Comparison of ENCODE assay signal across 13 mouse cellular contexts in the genomic region with DNA sequence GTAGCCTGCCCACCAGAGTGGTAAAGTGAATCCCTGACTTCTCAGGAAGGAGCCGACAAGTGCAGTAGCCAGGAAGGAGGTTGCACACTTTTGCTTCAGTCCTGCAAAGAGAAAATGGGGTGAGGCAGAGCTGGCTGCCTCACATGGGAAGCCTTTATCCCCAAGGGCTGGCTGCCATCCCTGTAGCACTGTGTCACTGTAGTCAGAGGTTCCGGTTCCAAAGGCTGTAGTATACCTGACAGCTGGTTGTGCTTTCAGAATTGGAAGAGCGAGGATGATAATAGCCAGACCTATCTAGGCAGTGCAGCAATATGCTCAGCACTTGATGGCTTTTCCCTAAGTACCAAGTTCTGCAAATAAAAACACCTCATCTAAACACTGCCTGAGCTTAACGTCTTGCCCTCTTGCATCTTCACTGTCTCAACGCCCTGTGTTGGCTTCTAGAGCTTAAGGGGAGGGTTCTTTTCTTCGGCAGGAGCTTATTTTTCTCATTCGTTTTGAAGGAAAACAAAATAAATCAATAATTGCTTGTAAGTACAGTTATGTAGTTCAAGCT. TPM values are rescaled to one million over a fixed set of nuclear protein-coding genes. Genes with fewer than 3 reads are reported as not detected.
DNase-seq lines count a peak whose midpoint lies in the region; ATAC-seq and TF ChIP-seq lines count a peak whose summit lies in the region.
"Had no signal": no experiment of that assay in that cellular context is flagged by ENCODE, and none has a peak within 500 bp of the region (broad histone marks: within the 10 kb centered on the region; RNA-seq: fewer than 3 reads in every experiment).

No protein-coding gene starts in this region.

- no peak for TF ChIP-seq POLR2A in heart, adult 2 months (IDR thresholded peaks at IDR 0.05; ENCODE audit: insufficient read depth, low read depth, low read length)

- no peak overlapping the region for H3K4me3 ChIP-seq in heart, adult 2 months
- no peak overlapping the region for H3K4me3 ChIP-seq in liver, postnatal 0 days (ENCODE audit: low read depth, low read length)
- H3K4me3 ChIP-seq in liver, embryonic 11.5 days (ENCODE audit: low read depth, low read length): no peak overlapping the region
- H3K4me3 ChIP-seq in heart, embryonic 16.5 days (ENCODE audit: low read length): no peak overlapping the region
- H3K4me3 ChIP-seq in stomach, embryonic 15.5 days (replicated peaks): no peak overlapping the region
- H3K4me3 ChIP-seq: forebrain, embryonic 10.5 days; limb, embryonic 15.5 days; midbrain, embryonic 13.5 days had no signal

- TF ChIP-seq CTCF in heart, adult 2 months (IDR thresholded peaks at IDR 0.05): no peak
- TF ChIP-seq CTCF in liver, postnatal 0 days (IDR thresholded peaks at IDR 0.05; ENCODE audit: low read depth): no peak

- intact Hi-C loops in heart, adult 2 months (cut with DNase I): no loop called here

- no peak for ATAC-seq in liver, postnatal 0 days
- ATAC-seq in liver, embryonic 11.5 days (replicated peaks; ENCODE audit: low FRiP score): no peak
- no peak for ATAC-seq in heart, embryonic 16.5 days (replicated peaks; ENCODE audit: extremely low read depth, insufficient read depth, low FRiP score)
- peak; percentile 42; the same call in 1 of the 2 replicates for ATAC-seq in stomach, embryonic 15.5 days (ENCODE audit: insufficient read depth, low FRiP score, low read depth)

- no peak overlapping the region for H3K4me2 ChIP-seq in liver, postnatal 0 days (ENCODE audit: low read depth, low read length)
- no peak overlapping the region for H3K4me2 ChIP-seq in liver, embryonic 11.5 days
- H3K4me2 ChIP-seq in heart, embryonic 16.5 days (ENCODE audit: low read depth, low read length): no peak overlapping the region
- 0 out of 2 replicates have a peak overlapping the region, but pooled peaks have one; percentile 3 for H3K4me2 ChIP-seq in stomach, embryonic 15.5 days
- H3K4me2 ChIP-seq: limb, embryonic 15.5 days; midbrain, embryonic 13.5 days had no signal

- H3K27ac ChIP-seq in heart, adult 2 months: peak overlapping the region; percentile 38
- peak overlapping the region; percentile 46; the same call in 1 of the 2 replicates for H3K27ac ChIP-seq in liver, postnatal 0 days (ENCODE audit: low read depth)
- no peak overlapping the region for H3K27ac ChIP-seq in liver, embryonic 11.5 days (ENCODE audit: low read depth, low read length)
- H3K27ac ChIP-seq in heart, embryonic 16.5 days (ENCODE audit: low read length): peak overlapping the region; percentile 77
- H3K27ac ChIP-seq in stomach, embryonic 15.5 days: peak overlapping the region; percentile 77; the same call in 1 of the 2 replicates
- H3K27ac ChIP-seq: forebrain, embryonic 10.5 days; midbrain, embryonic 13.5 days had no signal

- no peak for TF ChIP-seq EP300 in heart, adult 2 months (IDR thresholded peaks at IDR 0.05; ENCODE audit: insufficient read depth, low read depth, low read length)
- TF ChIP-seq EP300 in liver, postnatal 0 days (IDR thresholded peaks at IDR 0.05; ENCODE audit: low read depth): no peak

- no peak for DNase-seq in heart, adult 2 months
- DNase-seq in heart, adult 18-20 months: no peak
- DNase-seq in liver, postnatal 0 days: no peak
- no peak for DNase-seq in liver, embryonic 11.5 days (ENCODE audit: low spot score)
- no peak for DNase-seq in right cerebral cortex, adult 18-20 months
- DNase-seq in spleen, postnatal 10 days (ENCODE audit: low spot score in 2 of 2): no peak
- DNase-seq: adrenal gland, adult 8-10 months; thymus, postnatal 4 days had no signal

- H3K27me3 ChIP-seq in heart, adult 2 months (ENCODE audit: control insufficient read depth, insufficient read depth, low read length): no peaks in the 10 kb centered on the region
- H3K27me3 ChIP-seq in liver, postnatal 0 days (ENCODE audit: insufficient read depth, low read length): no peaks in the 10 kb centered on the region
- H3K27me3 ChIP-seq in liver, embryonic 11.5 days (replicated peaks; ENCODE audit: control insufficient read depth, insufficient read depth, low read length): no peaks in the 10 kb centered on the region
- H3K27me3 ChIP-seq in heart, embryonic 16.5 days (ENCODE audit: control insufficient read depth, insufficient read depth, low read length): no peaks in the 10 kb centered on the region
- no peaks in the 10 kb centered on the region for H3K27me3 ChIP-seq in stomach, embryonic 15.5 days (replicated peaks)
- H3K27me3 ChIP-seq: limb, embryonic 15.5 days; midbrain, embryonic 13.5 days had no signal

- H3K36me3 ChIP-seq in heart, adult 2 months (ENCODE audit: control insufficient read depth, insufficient read depth, low read length): no peaks in the 10 kb centered on the region
- H3K36me3 ChIP-seq in liver, postnatal 0 days (replicated peaks; ENCODE audit: insufficient read depth, low read length): no peaks in the 10 kb centered on the region
- no peaks in the 10 kb centered on the region for H3K36me3 ChIP-seq in liver, embryonic 11.5 days (ENCODE audit: control insufficient read depth, insufficient read depth, low read length)
- no peaks in the 10 kb centered on the region for H3K36me3 ChIP-seq in heart, embryonic 16.5 days (ENCODE audit: control insufficient read depth, insufficient read depth)
- no peaks in the 10 kb centered on the region for H3K36me3 ChIP-seq in stomach, embryonic 15.5 days
- H3K36me3 ChIP-seq: forebrain, embryonic 10.5 days; limb, embryonic 15.5 days; midbrain, embryonic 13.5 days had no signal

- no peaks in the 10 kb centered on the region for H3K79me2 ChIP-seq in heart, adult 2 months (replicated peaks; ENCODE audit: control insufficient read depth, insufficient read depth, low read length)

- H3K9ac ChIP-seq in heart, adult 2 months (ENCODE audit: low read depth, low read length): no peak overlapping the region
- H3K9ac ChIP-seq in liver, postnatal 0 days (replicated peaks): no peak overlapping the region
- no peak overlapping the region for H3K9ac ChIP-seq in liver, embryonic 11.5 days (ENCODE audit: low read depth, low read length)
- no peak overlapping the region for H3K9ac ChIP-seq in heart, embryonic 16.5 days (ENCODE audit: low read length)
- no peak overlapping the region for H3K9ac ChIP-seq in stomach, embryonic 15.5 days
- H3K9ac ChIP-seq: limb, embryonic 15.5 days; midbrain, embryonic 13.5 days had no signal

- 68% methylated on average over 7 of the region's 7 CpGs for WGBS in heart, adult 2 months
- 71% methylated on average over 7 of the region's 7 CpGs for WGBS in liver, postnatal 0 days (ENCODE audit: insufficient replicate concordance)
- 78% methylated on average over 7 of the region's 7 CpGs for WGBS in liver, embryonic 11.5 days
- 57% methylated on average over 7 of the region's 7 CpGs for WGBS in heart, embryonic 16.5 days
- 44% methylated on average over 7 of the region's 7 CpGs for WGBS in stomach, embryonic 15.5 days

- peaks cover 10% of the 10 kb centered on the region for H3K4me1 ChIP-seq in heart, adult 2 months (ENCODE audit: control insufficient read depth, insufficient read depth, low read length)
- no peaks in the 10 kb centered on the region for H3K4me1 ChIP-seq in liver, postnatal 0 days (ENCODE audit: insufficient read depth)
- H3K4me1 ChIP-seq in liver, embryonic 11.5 days (replicated peaks; ENCODE audit: control insufficient read depth, insufficient read depth, low read length): peaks cover 13% of the 10 kb centered on the region
- H3K4me1 ChIP-seq in heart, embryonic 16.5 days (ENCODE audit: control insufficient read depth, insufficient read depth, low read length): peaks cover 52% of the 10 kb centered on the region
- peaks cover 16% of the 10 kb centered on the region; the same call in 1 of the 2 replicates for H3K4me1 ChIP-seq in stomach, embryonic 15.5 days

- H3K9me3 ChIP-seq in liver, postnatal 0 days (ENCODE audit: low read length): no peaks in the 10 kb centered on the region
- H3K9me3 ChIP-seq in liver, embryonic 11.5 days (ENCODE audit: control insufficient read depth, low read length): no peaks in the 10 kb centered on the region
- no peaks in the 10 kb centered on the region for H3K9me3 ChIP-seq in heart, embryonic 16.5 days (replicated peaks; ENCODE audit: control insufficient read depth, low read length)
- no peaks in the 10 kb centered on the region for H3K9me3 ChIP-seq in stomach, embryonic 15.5 days
- H3K9me3 ChIP-seq: forebrain, embryonic 10.5 days; limb, embryonic 15.5 days; midbrain, embryonic 13.5 days had no signal

RNA-seq across cellular contexts. Expression of gene Sema5a, which starts 20.3 kb away (rescaled TPM):
- total RNA-seq in heart, adult 2 months (2021): 10 to 100 TPM in 1 of 2 experiments, 1 to 10 TPM in 1; 7.9 to 10.6 TPM
- 1.8 and 2.6 TPM in 2 replicates for polyA plus RNA-seq in heart, adult 2 months (2012; rRNA removed)
- total RNA-seq in heart, adult 18-20 months (2021): 1 to 10 TPM; 4.7 to 6.9 TPM
- polyA plus RNA-seq in liver, postnatal 0 days (2015; fragmentation: Nextera tagmentation; extraction: Ambion mirVana): 0.36 and 0.44 TPM in 2 replicates
- polyA plus RNA-seq in liver, embryonic 11.5 days (2014; fragmentation: Nextera tagmentation; extraction: Ambion mirVana): 4.3 and 4.4 TPM in 2 replicates
- polyA plus RNA-seq in heart, embryonic 16.5 days (2015; fragmentation: Nextera tagmentation; extraction: Ambion mirVana): 7.4 and 8.7 TPM in 2 replicates
- 17.5 and 18.8 TPM in 2 replicates for polyA plus RNA-seq in stomach, embryonic 15.5 days (2015; fragmentation: Nextera tagmentation; extraction: Ambion mirVana)
